Mouse (Mus musculus) cortical plate, adult 2 months (tissue): ENCODE results near the gene Acadm. TPM values are rescaled to one million over a fixed set of nuclear protein-coding genes. Genes with fewer than 3 reads are reported as not detected.
A peak's percentile ranks its signal among the peaks of the same experiment; 100 is the strongest.

Source experiments
- H3K27ac ChIP-seq: fragments of 200-500 bp; 2 replicates; pipeline ENCODE4 v1.5.1; 2012; ENCODE audit warnings: low read length, control low read depth, inconsistent platforms; ENCODE audit not compliant: insufficient read depth
- H3K4me1 ChIP-seq: fragments of 200-500 bp; 2 replicates; pipeline ENCODE4 v1.6.1; 2011; ENCODE audit warnings: low read length; ENCODE audit not compliant: control insufficient read depth, insufficient read depth
- H3K4me3 ChIP-seq: fragments of 200-500 bp; 2 replicates; pipeline ENCODE4 v1.5.1; 2011; ENCODE audit warnings: mild to moderate bottlenecking, low read length, control low read depth; ENCODE audit not compliant: insufficient read depth
- CTCF ChIP-seq: fragments of 200-500 bp; IDR thresholded peaks from 2 replicates; pipeline ENCODE4 v1.5.1; 2011; ENCODE audit warnings: mild to moderate bottlenecking, control low read depth, low read length; ENCODE audit not compliant: insufficient read depth; ENCODE audit errors: extremely low read depth
- POLR2A ChIP-seq: fragments of 200-500 bp; IDR thresholded peaks from 2 replicates; pipeline ENCODE4 v1.6.1; 2011; ENCODE audit warnings: mild to moderate bottlenecking, low read length, control low read depth; ENCODE audit not compliant: insufficient read depth; ENCODE audit errors: extremely low read depth
- polyA plus RNA-seq: library from polyadenylated mRNA; depleted of rRNA; stranded (reverse); fragments of >200 nt; gene quantifications from 2 replicates; pipeline ENCODE4 v1.2.3, GENCODE M21; 2012

Gene Acadm
- polyA plus RNA-seq, 1 experiment = 54.4 TPM

- Histone ChIP-seq H3K27ac (no peak overlapping the region), H3K4me1 (no peaks in the 10 kb centered on the region), H3K4me3 (no peak overlapping the region)
- TF ChIP-seq CTCF (no peak), POLR2A (no peak)
Observed at GRCm38 (mm10) chr3:153967447-153967846, 23.0 kb upstream of the Acadm start.

- TF ChIP-seq CTCF (peak; percentile 46), POLR2A (no peak)
- Histone ChIP-seq H3K4me3 (no peak overlapping the region), H3K27ac (no peak overlapping the region), H3K4me1 (no peaks in the 10 kb centered on the region)
Observed at GRCm38 (mm10) chr3:153961632-153962389, 17.4 kb upstream of the Acadm start.

- Histone ChIP-seq H3K4me3 (no peak overlapping the region), H3K27ac (no peak overlapping the region), H3K4me1 (no peaks in the 10 kb centered on the region)
- no peak for TF ChIP-seq CTCF
- TF ChIP-seq POLR2A = no peak
Observed at GRCm38 (mm10) chr3:153960884-153961283, 16.5 kb upstream of the Acadm start.

- H3K27ac ChIP-seq = no peak overlapping the region
- TF ChIP-seq CTCF (no peak), POLR2A (no peak)
- H3K4me3 ChIP-seq = no peak overlapping the region
- H3K4me1 ChIP-seq = no peaks in the 10 kb centered on the region
Observed at GRCm38 (mm10) chr3:153959731-153960207, 15.3 kb upstream of the Acadm start.

- H3K4me1 ChIP-seq = no peaks in the 10 kb centered on the region
- H3K27ac ChIP-seq = no peak overlapping the region
- no peak overlapping the region for H3K4me3 ChIP-seq
- TF ChIP-seq CTCF (peak; percentile 68; the same call in 1 of the 2 replicates), POLR2A (no peak)
Observed at GRCm38 (mm10) chr3:153959035-153959730, 14.8 kb upstream of the Acadm start.

GRCm38 (mm10) chr3:153957916-153958315 lies 13.5 kb upstream of the Acadm start:
- H3K4me1 ChIP-seq = no peaks in the 10 kb centered on the region
- TF ChIP-seq CTCF = no peak
- TF ChIP-seq POLR2A = no peak
- H3K4me3 ChIP-seq = no peak overlapping the region
- H3K27ac ChIP-seq = no peak overlapping the region

GRCm38 (mm10) chr3:153948176-153948575 lies 3.7 kb upstream of the Acadm start:
- H3K27ac ChIP-seq = no peak overlapping the region
- TF ChIP-seq CTCF (no peak), POLR2A (no peak)
- no peak overlapping the region for H3K4me3 ChIP-seq
- no peaks in the 10 kb centered on the region; the same call in 1 of the 2 replicates for H3K4me1 ChIP-seq

- no peak overlapping the region for H3K4me3 ChIP-seq
- no peaks in the 10 kb centered on the region; the same call in 1 of the 2 replicates for H3K4me1 ChIP-seq
Observed at GRCm38 (mm10) chr3:153947271-153947670, 2.8 kb upstream of the Acadm start.

GRCm38 (mm10) chr3:153943901-153944334 lies 514 bp downstream of the Acadm start:
- no peak overlapping the region for H3K27ac ChIP-seq
- no peaks in the 10 kb centered on the region; the same call in 1 of the 2 replicates for H3K4me1 ChIP-seq
- peak overlapping the region; percentile 61 for H3K4me3 ChIP-seq
- no peak for TF ChIP-seq CTCF

More at GRCm38 (mm10) chr3:153947271-153947670, 2.8 kb upstream of the Acadm start:
- no peak overlapping the region for H3K27ac ChIP-seq
- TF ChIP-seq POLR2A (no peak), CTCF (no peak)

- no peak for TF ChIP-seq CTCF
- TF ChIP-seq POLR2A = no peak
- Histone ChIP-seq H3K4me3 (no peak overlapping the region; the same call in 1 of the 2 replicates), H3K4me1 (no peaks in the 10 kb centered on the region; the same call in 1 of the 2 replicates), H3K27ac (no peak overlapping the region)
Observed at GRCm38 (mm10) chr3:153943003-153943640, 1.3 kb downstream of the Acadm start.
